Mouse (Mus musculus): ENCODE results near the gene Zfp825.
"Not testable (repeated sequence)": the region's sequence is repeated elsewhere in the genome, so short reads cannot be mapped to it uniquely, and the experiment has no call there.

- peak; percentile 53 for TF ChIP-seq CTCF (conservative IDR thresholded peaks at IDR 0.05; ENCODE audit: low read length)
- TF ChIP-seq POU5F1, NANOG (IDR thresholded peaks at IDR 0.05; ENCODE audit: borderline replicate concordance, low read length): not testable (repeated sequence)
Measured at GRCm38 (mm10) chr13:74534864-74535263, 41.1 kb upstream of the Zfp825 start.
